Mouse (Mus musculus): Measurements from ENCODE around the gene Egln3. TPM values are rescaled to one million over a fixed set of nuclear protein-coding genes. Genes with fewer than 3 reads are reported as not detected.

Gene Egln3
- polyA plus RNA-seq, 1 experiment from 2014 or later: 69.4 TPM

DNA sequence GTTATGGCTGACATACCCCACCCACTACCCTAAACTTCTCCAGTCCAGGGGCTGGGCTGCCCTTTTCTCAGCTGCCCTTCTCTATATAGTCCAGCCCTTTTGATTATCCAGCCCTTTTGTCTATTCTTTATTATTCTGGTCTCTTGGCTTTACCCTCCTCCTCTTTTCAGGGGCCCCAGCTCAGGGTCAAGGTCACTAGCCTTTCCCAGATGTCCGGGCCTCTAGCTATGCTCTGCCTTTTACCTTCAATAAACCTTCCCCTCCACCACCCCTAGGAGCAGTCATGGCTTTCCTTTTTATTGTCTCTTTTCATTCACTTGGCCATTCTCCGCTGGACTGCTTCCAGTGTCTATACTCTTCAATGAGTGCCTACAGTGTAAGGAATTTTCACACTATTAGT lies 22.7 kb upstream of the Egln3 start:
- Histone ChIP-seq H3K9ac (ENCODE audit: low read depth, low read length) (no peak overlapping the region), H3K4me1 (ENCODE audit: control insufficient read depth, insufficient read depth, low read length) (no peaks in the 10 kb centered on the region), H3K27me3 (replicated peaks; ENCODE audit: control insufficient read depth, insufficient read depth, low read length) (no peaks in the 10 kb centered on the region), H3K36me3 (ENCODE audit: control insufficient read depth, insufficient read depth, low read length) (no peaks in the 10 kb centered on the region), H3K4me2 (ENCODE audit: low read depth, low read length) (no peak overlapping the region), H3K27ac (ENCODE audit: low read length) (no peak overlapping the region), H3K9me3 (ENCODE audit: control insufficient read depth, low read length) (no peaks in the 10 kb centered on the region), H3K4me3 (ENCODE audit: low read length) (no peak overlapping the region)
- WGBS: 70% methylated on average over 2 of the region's 2 CpGs
- no peak for ATAC-seq

GRCm38 (mm10) chr12:54225610-54226009 lies 21.9 kb upstream of the Egln3 start:
- Histone ChIP-seq H3K27me3 (replicated peaks; ENCODE audit: control insufficient read depth, insufficient read depth, low read length) (no peaks in the 10 kb centered on the region), H3K27ac (ENCODE audit: low read length) (no peak overlapping the region), H3K4me1 (ENCODE audit: control insufficient read depth, insufficient read depth, low read length) (no peaks in the 10 kb centered on the region), H3K9me3 (ENCODE audit: control insufficient read depth, low read length) (no peaks in the 10 kb centered on the region), H3K9ac (ENCODE audit: low read depth, low read length) (no peak overlapping the region), H3K4me3 (ENCODE audit: low read length) (no peak overlapping the region), H3K36me3 (ENCODE audit: control insufficient read depth, insufficient read depth, low read length) (no peaks in the 10 kb centered on the region), H3K4me2 (ENCODE audit: low read depth, low read length) (no peak overlapping the region)
- 72% methylated on average over 4 of the region's 4 CpGs for WGBS
- no peak for ATAC-seq

GRCm38 (mm10) chr12:54225090-54225489 lies 21.4 kb upstream of the Egln3 start:
- no peaks in the 10 kb centered on the region for H3K27me3 ChIP-seq (replicated peaks; ENCODE audit: control insufficient read depth, insufficient read depth, low read length)
- H3K27ac ChIP-seq (ENCODE audit: low read length): no peak overlapping the region
- no peaks in the 10 kb centered on the region for H3K9me3 ChIP-seq (ENCODE audit: control insufficient read depth, low read length)
- H3K36me3 ChIP-seq (ENCODE audit: control insufficient read depth, insufficient read depth, low read length): no peaks in the 10 kb centered on the region
- no peak overlapping the region for H3K4me3 ChIP-seq (ENCODE audit: low read length)
- no peaks in the 10 kb centered on the region for H3K4me1 ChIP-seq (ENCODE audit: control insufficient read depth, insufficient read depth, low read length)
- no peak overlapping the region for H3K4me2 ChIP-seq (ENCODE audit: low read depth, low read length)
- 59% methylated on average over 3 of the region's 3 CpGs for WGBS
- no peak for ATAC-seq
- no peak overlapping the region for H3K9ac ChIP-seq (ENCODE audit: low read depth, low read length)

DNA sequence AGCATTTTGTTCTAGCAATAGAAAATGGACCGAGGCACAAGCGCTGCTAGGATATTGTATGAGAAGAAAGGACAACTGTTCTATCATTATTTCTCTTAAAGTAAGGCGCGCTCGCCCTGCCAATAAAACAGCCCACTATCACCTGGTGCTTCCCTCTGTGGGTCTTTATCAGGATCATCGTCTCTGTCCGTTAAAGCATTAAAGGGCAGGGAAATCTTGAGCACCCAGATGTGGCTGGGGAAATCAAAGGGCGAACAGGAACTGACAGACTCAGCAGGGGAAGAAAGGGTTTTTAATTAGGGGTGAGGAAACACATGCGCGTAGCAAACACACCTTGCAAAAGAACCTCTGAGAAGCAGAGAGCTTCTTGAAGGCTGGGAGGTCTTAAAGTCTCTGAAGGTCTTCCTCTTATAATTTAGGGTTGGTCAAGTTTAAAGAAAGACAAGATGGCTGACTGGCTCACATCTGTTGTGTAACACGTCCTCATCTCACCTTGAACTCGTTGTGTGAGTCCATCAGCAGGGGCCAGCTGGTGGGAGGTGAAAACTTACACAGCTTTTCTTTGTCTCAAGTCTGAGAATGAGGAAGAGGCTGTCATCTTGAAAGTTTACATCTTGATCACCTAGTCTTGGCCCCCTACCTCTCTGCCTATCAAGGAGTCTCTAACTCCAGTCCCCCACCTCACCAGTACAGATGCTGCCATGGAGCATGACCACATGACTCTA lies 18.5 kb upstream of the Egln3 start:
- no peaks in the 10 kb centered on the region for H3K9me3 ChIP-seq (ENCODE audit: control insufficient read depth, low read length)
- H3K36me3 ChIP-seq (ENCODE audit: control insufficient read depth, insufficient read depth, low read length): no peaks in the 10 kb centered on the region
- 67% methylated on average over 12 of the region's 12 CpGs for WGBS
- no peak overlapping the region for H3K27ac ChIP-seq (ENCODE audit: low read length)
- ATAC-seq: no peak
- H3K27me3 ChIP-seq (replicated peaks; ENCODE audit: control insufficient read depth, insufficient read depth, low read length): no peaks in the 10 kb centered on the region
- H3K9ac ChIP-seq (ENCODE audit: low read depth, low read length): no peak overlapping the region
- H3K4me1 ChIP-seq (ENCODE audit: control insufficient read depth, insufficient read depth, low read length): no peaks in the 10 kb centered on the region
- H3K4me2 ChIP-seq (ENCODE audit: low read depth, low read length): no peak overlapping the region
- no peak overlapping the region for H3K4me3 ChIP-seq (ENCODE audit: low read length)

GRCm38 (mm10) chr12:54216673-54217072 lies 13.0 kb upstream of the Egln3 start:
- Histone ChIP-seq H3K4me1 (ENCODE audit: control insufficient read depth, insufficient read depth, low read length) (peaks cover 10% of the 10 kb centered on the region), H3K4me2 (ENCODE audit: low read depth, low read length) (no peak overlapping the region), H3K27me3 (replicated peaks; ENCODE audit: control insufficient read depth, insufficient read depth, low read length) (no peaks in the 10 kb centered on the region), H3K36me3 (ENCODE audit: control insufficient read depth, insufficient read depth, low read length) (no peaks in the 10 kb centered on the region), H3K9me3 (ENCODE audit: control insufficient read depth, low read length) (no peaks in the 10 kb centered on the region), H3K27ac (ENCODE audit: low read length) (no peak overlapping the region), H3K9ac (ENCODE audit: low read depth, low read length) (no peak overlapping the region), H3K4me3 (ENCODE audit: low read length) (no peak overlapping the region)
- WGBS: 75% methylated on average over 5 of the region's 5 CpGs
- no peak for ATAC-seq

- ATAC-seq: peak; percentile 94
- H3K9me3 ChIP-seq (ENCODE audit: control insufficient read depth, low read length): no peaks in the 10 kb centered on the region
- peak overlapping the region; percentile 93 for H3K27ac ChIP-seq (ENCODE audit: low read length)
- H3K4me2 ChIP-seq (ENCODE audit: low read depth, low read length): peak overlapping the region; percentile 34; the same call in 1 of the 2 replicates
- H3K4me1 ChIP-seq (ENCODE audit: control insufficient read depth, insufficient read depth, low read length): peaks cover 10% of the 10 kb centered on the region
- 25% methylated on average over 6 of the region's 6 CpGs for WGBS
- no peaks in the 10 kb centered on the region for H3K36me3 ChIP-seq (ENCODE audit: control insufficient read depth, insufficient read depth, low read length)
- H3K27me3 ChIP-seq (replicated peaks; ENCODE audit: control insufficient read depth, insufficient read depth, low read length): no peaks in the 10 kb centered on the region
- H3K4me3 ChIP-seq (ENCODE audit: low read length): no peak overlapping the region
- H3K9ac ChIP-seq (ENCODE audit: low read depth, low read length): peak overlapping the region; percentile 40; the same call in 1 of the 2 replicates
Observed at GRCm38 (mm10) chr12:54214426-54214825, 10.8 kb upstream of the Egln3 start.

- H3K4me2 ChIP-seq (ENCODE audit: low read depth, low read length): peak overlapping the region; percentile 34; the same call in 1 of the 2 replicates
- peak; percentile 88 for ATAC-seq
- H3K27me3 ChIP-seq (replicated peaks; ENCODE audit: control insufficient read depth, insufficient read depth, low read length): no peaks in the 10 kb centered on the region
- H3K36me3 ChIP-seq (ENCODE audit: control insufficient read depth, insufficient read depth, low read length): no peaks in the 10 kb centered on the region
- no peak overlapping the region for H3K4me3 ChIP-seq (ENCODE audit: low read length)
- WGBS: 52% methylated on average over 4 of the region's 4 CpGs
- H3K4me1 ChIP-seq (ENCODE audit: control insufficient read depth, insufficient read depth, low read length): peaks cover 13% of the 10 kb centered on the region
- peak overlapping the region; percentile 93 for H3K27ac ChIP-seq (ENCODE audit: low read length)
- peak overlapping the region; percentile 40; the same call in 1 of the 2 replicates for H3K9ac ChIP-seq (ENCODE audit: low read depth, low read length)
- no peaks in the 10 kb centered on the region for H3K9me3 ChIP-seq (ENCODE audit: control insufficient read depth, low read length)
Observed at GRCm38 (mm10) chr12:54213871-54214270, 10.2 kb upstream of the Egln3 start.

- no peak for ATAC-seq
- Histone ChIP-seq H3K4me2 (ENCODE audit: low read depth, low read length) (no peak overlapping the region), H3K4me1 (ENCODE audit: control insufficient read depth, insufficient read depth, low read length) (peaks cover 13% of the 10 kb centered on the region), H3K27me3 (replicated peaks; ENCODE audit: control insufficient read depth, insufficient read depth, low read length) (no peaks in the 10 kb centered on the region), H3K4me3 (ENCODE audit: low read length) (no peak overlapping the region), H3K9ac (ENCODE audit: low read depth, low read length) (no peak overlapping the region), H3K36me3 (ENCODE audit: control insufficient read depth, insufficient read depth, low read length) (no peaks in the 10 kb centered on the region), H3K27ac (ENCODE audit: low read length) (peak overlapping the region; percentile 68), H3K9me3 (ENCODE audit: control insufficient read depth, low read length) (no peaks in the 10 kb centered on the region)
- 58% methylated on average over 5 of the region's 5 CpGs for WGBS
Observed at GRCm38 (mm10) chr12:54213230-54213629, 9.6 kb upstream of the Egln3 start.

- Histone ChIP-seq H3K36me3 (ENCODE audit: control insufficient read depth, insufficient read depth, low read length) (no peaks in the 10 kb centered on the region), H3K27ac (ENCODE audit: low read length) (0 out of 2 replicates have a peak overlapping the region, but pooled peaks have one; percentile 35), H3K4me3 (ENCODE audit: low read length) (no peak overlapping the region), H3K4me2 (ENCODE audit: low read depth, low read length) (no peak overlapping the region), H3K9me3 (ENCODE audit: control insufficient read depth, low read length) (no peaks in the 10 kb centered on the region), H3K27me3 (replicated peaks; ENCODE audit: control insufficient read depth, insufficient read depth, low read length) (no peaks in the 10 kb centered on the region), H3K9ac (ENCODE audit: low read depth, low read length) (no peak overlapping the region), H3K4me1 (ENCODE audit: control insufficient read depth, insufficient read depth, low read length) (peaks cover 19% of the 10 kb centered on the region)
- WGBS: 28% methylated on average over 6 of the region's 6 CpGs
- no peak for ATAC-seq
Observed at GRCm38 (mm10) chr12:54209182-54209563, 5.5 kb upstream of the Egln3 start.
